Mouse (Mus musculus): ENCODE data around the gene Gm38394.

GRCm38 (mm10) chr1:133645652-133646051 lies 15.5 kb downstream of the Gm38394 start:
- TF ChIP-seq POLR2A (IDR thresholded peaks at IDR 0.05; ENCODE audit: extremely low read depth, insufficient read depth, low read length) = no peak
- TF ChIP-seq CTCF (IDR thresholded peaks at IDR 0.05; ENCODE audit: extremely low read depth, insufficient read depth, low read length) = no peak

Measured in cortical plate, adult 2 months (tissue).